Comparison of ENCODE assay signal across 8 mouse cellular contexts in genomic region chr12:17778320-17778719, GRCm38 (mm10).
A peak's percentile ranks its signal among the peaks of the same experiment; 100 is the strongest.
DNase-seq lines count a peak whose midpoint lies in the region; ATAC-seq and TF ChIP-seq lines count a peak whose summit lies in the region.

No protein-coding gene starts in this region.

- no peaks in the 10 kb centered on the region for H3K27me3 ChIP-seq in hindbrain, embryonic 12.5 days
- H3K27me3 ChIP-seq in liver, postnatal 0 days (ENCODE audit: insufficient read depth, low read length): no peaks in the 10 kb centered on the region

- H3K4me1 ChIP-seq in hindbrain, embryonic 12.5 days: 0 out of 2 replicates have a peak, but pooled peaks cover 3% of the 10 kb centered on the region
- H3K4me1 ChIP-seq in liver, postnatal 0 days (ENCODE audit: insufficient read depth): no peaks in the 10 kb centered on the region; the same call in none of the 2 replicates

- no peak overlapping the region for H3K4me3 ChIP-seq in hindbrain, embryonic 12.5 days
- H3K4me3 ChIP-seq in liver, postnatal 0 days (ENCODE audit: low read depth, low read length): no peak overlapping the region

- peak; percentile 49 to 50 for DNase-seq in heart, postnatal 10 days
- no peak for DNase-seq in heart, adult 11 months
- peak; percentile 6 for DNase-seq in c-Kit-positive CD71-positive TER-119-positive erythroid progenitor cells, embryonic 14.5 days (ENCODE audit: low spot score)
- peak; percentile 59 for DNase-seq in liver, postnatal 0 days

- no peaks in the 10 kb centered on the region for H3K36me3 ChIP-seq in hindbrain, embryonic 12.5 days
- H3K36me3 ChIP-seq in liver, postnatal 0 days (replicated peaks; ENCODE audit: insufficient read depth, low read length): no peaks in the 10 kb centered on the region

- H3K4me2 ChIP-seq in hindbrain, embryonic 12.5 days (replicated peaks): no peak overlapping the region
- H3K4me2 ChIP-seq in liver, postnatal 0 days (ENCODE audit: low read depth, low read length): no peak overlapping the region

- intact Hi-C loops in heart, postnatal 10 days (cut with DNase I): no loop called here

- no peak overlapping the region for H3K27ac ChIP-seq in hindbrain, embryonic 12.5 days
- H3K27ac ChIP-seq in liver, postnatal 0 days (ENCODE audit: low read depth): no peak overlapping the region

- no peak for TF ChIP-seq EP300 in liver, postnatal 0 days (IDR thresholded peaks at IDR 0.05; ENCODE audit: low read depth)

- no peak overlapping the region for H3K9ac ChIP-seq in hindbrain, embryonic 12.5 days
- H3K9ac ChIP-seq in liver, postnatal 0 days (replicated peaks): no peak overlapping the region

- peak; percentile 67 for ATAC-seq in CD4-positive, CD25-positive, alpha-beta regulatory T cell, adult 4 months
- peak; percentile 52; the same call in 1 of the 2 replicates for ATAC-seq in hindbrain, embryonic 12.5 days (ENCODE audit: low FRiP score)
- ATAC-seq in liver, postnatal 0 days: no peak
- 0 out of 2 replicates have a peak, but pooled peaks have one; percentile 41 for ATAC-seq in neutrophil, adult 5-6 weeks (ENCODE audit: extremely low read depth, insufficient number of reproducible peaks, low FRiP score, poor library complexity, severe bottlenecking)
- ATAC-seq in activated CD4-positive, CD25-positive, alpha-beta regulatory T cell, adult 4 months: no peak

- H3K9me3 ChIP-seq in hindbrain, embryonic 12.5 days (replicated peaks): no peaks in the 10 kb centered on the region
- H3K9me3 ChIP-seq in liver, postnatal 0 days (ENCODE audit: low read length): no peaks in the 10 kb centered on the region

- peak; percentile 73 for TF ChIP-seq CTCF in liver, postnatal 0 days (IDR thresholded peaks at IDR 0.05; ENCODE audit: low read depth)

- 14% methylated on average over 2 of the region's 3 CpGs for WGBS in hindbrain, embryonic 12.5 days
- 21% methylated on average over 2 of the region's 3 CpGs for WGBS in liver, postnatal 0 days (ENCODE audit: insufficient replicate concordance)

Comparison
In these comparisons a context has a peak if more than half of its experiments do, and no peak if none do; other contexts are left out.
1. ATAC-seq: peak in CD4-positive, CD25-positive, alpha-beta regulatory T cell, adult 4 months (single experiment), hindbrain, embryonic 12.5 days (single experiment) and neutrophil, adult 5-6 weeks (single experiment); none in liver, postnatal 0 days (single experiment) and activated CD4-positive, CD25-positive, alpha-beta regulatory T cell, adult 4 months (single experiment).